Mouse (Mus musculus) kidney, adult 2 months (tissue): ENCODE results near the gene Trip11.

Source experiments
- CTCF ChIP-seq: fragments of 200-500 bp; conservative IDR thresholded peaks from 2 replicates; pipeline ENCODE4 v1.5.1; 2011; ENCODE audit warnings: low read depth, mild to moderate bottlenecking, control low read depth, low read length, moderate library complexity, mixed read lengths; ENCODE audit not compliant: insufficient read depth, insufficient read length
- POLR2A ChIP-seq: fragments of 200-500 bp; IDR thresholded peaks from one replicate; pipeline ENCODE4 v1.6.1; 2011; ENCODE audit warnings: low read depth, low read length, control low read depth

DNA sequence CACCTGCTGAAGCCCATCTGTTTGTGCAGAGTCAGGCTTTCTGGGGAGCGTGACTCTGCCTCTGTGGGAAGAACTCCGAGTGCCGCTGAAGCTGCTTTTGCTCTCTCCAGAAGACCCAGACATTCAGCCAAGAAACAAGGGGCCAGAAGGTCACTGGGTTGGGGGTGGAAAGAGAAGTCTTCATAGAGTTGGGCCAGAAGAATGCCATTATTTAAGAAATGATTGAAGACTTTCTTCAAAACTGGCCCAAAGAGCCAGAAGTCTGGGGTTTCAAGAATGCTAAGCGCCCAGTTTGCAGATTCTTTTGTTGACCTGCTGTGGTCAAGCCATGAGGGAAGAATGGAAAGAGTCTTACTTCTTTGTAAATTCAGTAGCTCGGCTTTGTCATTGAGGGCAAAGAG is 119.8 kb downstream of the Trip11 start:
- TF ChIP-seq POLR2A, result no peak
- TF ChIP-seq CTCF, result no peak
